In the genomic region with DNA sequence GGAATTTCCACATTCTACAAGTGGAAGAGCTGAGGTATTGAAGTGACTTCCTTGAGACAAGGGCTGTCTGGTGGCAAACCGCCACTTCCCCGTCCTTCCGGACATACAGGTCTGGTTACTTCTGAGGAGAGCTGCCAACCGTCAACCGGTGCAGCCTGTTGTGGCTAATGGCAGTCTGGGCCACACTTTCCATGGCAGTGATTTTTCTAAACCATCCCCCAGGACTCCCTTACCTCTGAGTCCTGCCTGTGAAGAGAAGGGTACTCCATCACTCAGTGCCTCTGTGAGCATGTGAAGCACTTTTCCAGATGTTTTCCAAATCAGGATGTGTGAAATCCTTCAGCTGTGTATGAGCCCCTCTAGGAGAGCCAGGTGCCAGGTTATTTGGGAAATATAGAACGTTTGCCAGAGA, we compare ENCODE assay signal across 11 mouse cellular contexts.
A peak's percentile ranks its signal among the peaks of the same experiment; 100 is the strongest.
DNase-seq lines count a peak whose midpoint lies in the region; ATAC-seq and TF ChIP-seq lines count a peak whose summit lies in the region.
"Had no signal": no experiment of that assay in that cellular context is flagged by ENCODE, and none has a peak within 500 bp of the region (broad histone marks: within the 10 kb centered on the region; RNA-seq: fewer than 3 reads in every experiment).

No protein-coding gene starts in this region.

- H3K4me2 ChIP-seq in neural tube, embryonic 15.5 days = no peak overlapping the region
- H3K4me2 ChIP-seq in lung, postnatal 0 days (replicated peaks; ENCODE audit: low read depth, low read length) = no peak overlapping the region
- no peak overlapping the region for H3K4me2 ChIP-seq in hindbrain, embryonic 13.5 days
- H3K4me2 ChIP-seq: embryonic facial prominence, embryonic 12.5 days; liver, embryonic 13.5 days had no signal

- H3K27me3 ChIP-seq in neural tube, embryonic 15.5 days (replicated peaks) = no peaks in the 10 kb centered on the region
- H3K27me3 ChIP-seq in lung, postnatal 0 days (replicated peaks; ENCODE audit: insufficient read depth, low read length) = no peaks in the 10 kb centered on the region
- H3K27me3 ChIP-seq in hindbrain, embryonic 13.5 days = no peaks in the 10 kb centered on the region
- H3K27me3 ChIP-seq: embryonic facial prominence, embryonic 12.5 days; liver, embryonic 13.5 days had no signal

- peak; percentile 28 for DNase-seq in neural tube, embryonic 10.5 days (ENCODE audit: extremely low spot score, low spot score)
- peak; percentile 38 to 44 for DNase-seq in kidney, adult 8-10 months
- DNase-seq in lung, postnatal 0 days (ENCODE audit: low spot score) = peak; percentile 81
- DNase-seq in urinary bladder, adult 2 months (ENCODE audit: low spot score) = peak; percentile 59
- DNase-seq in thymus, postnatal 4 days = no peak
- DNase-seq in frontal cortex, postnatal 36 days (ENCODE audit: low spot score in 2 of 2) = no peak
- DNase-seq: liver, embryonic 13.5 days had no signal

- peak; percentile 83 for TF ChIP-seq EP300 in lung, postnatal 0 days (IDR thresholded peaks at IDR 0.05)

- H3K36me3 ChIP-seq in neural tube, embryonic 15.5 days = no peaks in the 10 kb centered on the region
- no peaks in the 10 kb centered on the region for H3K36me3 ChIP-seq in lung, postnatal 0 days (ENCODE audit: insufficient read depth, low read length)
- H3K36me3 ChIP-seq in hindbrain, embryonic 13.5 days = no peaks in the 10 kb centered on the region
- H3K36me3 ChIP-seq: embryonic facial prominence, embryonic 12.5 days; hindbrain, embryonic 10.5 days; liver, embryonic 13.5 days had no signal

- H3K9ac ChIP-seq in neural tube, embryonic 15.5 days (replicated peaks) = no peak overlapping the region
- no peak overlapping the region for H3K9ac ChIP-seq in lung, postnatal 0 days (replicated peaks; ENCODE audit: low read depth)
- H3K9ac ChIP-seq in hindbrain, embryonic 13.5 days = no peak overlapping the region
- H3K9ac ChIP-seq: embryonic facial prominence, embryonic 12.5 days; liver, embryonic 13.5 days had no signal

- no peak for ATAC-seq in neural tube, embryonic 15.5 days (ENCODE audit: low FRiP score)
- ATAC-seq in lung, postnatal 0 days = peak; percentile 87
- ATAC-seq in hindbrain, embryonic 13.5 days (ENCODE audit: low FRiP score) = no peak

- no peaks in the 10 kb centered on the region for H3K9me3 ChIP-seq in neural tube, embryonic 15.5 days (replicated peaks)
- no peaks in the 10 kb centered on the region for H3K9me3 ChIP-seq in lung, postnatal 0 days (ENCODE audit: low read length)
- H3K9me3 ChIP-seq in hindbrain, embryonic 13.5 days = no peaks in the 10 kb centered on the region
- H3K9me3 ChIP-seq: embryonic facial prominence, embryonic 12.5 days; hindbrain, embryonic 10.5 days; liver, embryonic 13.5 days had no signal

- H3K4me1 ChIP-seq in neural tube, embryonic 15.5 days = peaks cover 8% of the 10 kb centered on the region
- no peaks in the 10 kb centered on the region for H3K4me1 ChIP-seq in lung, postnatal 0 days (ENCODE audit: insufficient read depth, low read depth, low read length)
- no peaks in the 10 kb centered on the region for H3K4me1 ChIP-seq in hindbrain, embryonic 13.5 days (replicated peaks)
- H3K4me1 ChIP-seq: embryonic facial prominence, embryonic 12.5 days; hindbrain, embryonic 10.5 days; liver, embryonic 13.5 days had no signal

- no peak for TF ChIP-seq CTCF in lung, postnatal 0 days (IDR thresholded peaks at IDR 0.05)

- no peak overlapping the region for H3K27ac ChIP-seq in neural tube, embryonic 15.5 days (replicated peaks)
- no peak overlapping the region for H3K27ac ChIP-seq in lung, postnatal 0 days (ENCODE audit: low read length)
- H3K27ac ChIP-seq in hindbrain, embryonic 13.5 days = no peak overlapping the region
- H3K27ac ChIP-seq: embryonic facial prominence, embryonic 12.5 days; hindbrain, embryonic 10.5 days; liver, embryonic 13.5 days had no signal

- 84% methylated on average over 6 of the region's 6 CpGs for WGBS in neural tube, embryonic 15.5 days
- 37% methylated on average over 6 of the region's 6 CpGs for WGBS in lung, postnatal 0 days
- 76% methylated on average over 6 of the region's 6 CpGs for WGBS in hindbrain, embryonic 13.5 days

- no peak overlapping the region for H3K4me3 ChIP-seq in neural tube, embryonic 15.5 days (replicated peaks)
- H3K4me3 ChIP-seq in lung, postnatal 0 days (ENCODE audit: low read depth, low read length) = no peak overlapping the region
- no peak overlapping the region for H3K4me3 ChIP-seq in hindbrain, embryonic 13.5 days
- H3K4me3 ChIP-seq: embryonic facial prominence, embryonic 12.5 days; hindbrain, embryonic 10.5 days; liver, embryonic 13.5 days had no signal

Comparison
In these comparisons a context has a peak if more than half of its experiments do, and no peak if none do; other contexts are left out.
1. DNase-seq: peak in neural tube, embryonic 10.5 days (single experiment), kidney, adult 8-10 months (2 of 2), lung, postnatal 0 days (single experiment) and urinary bladder, adult 2 months (single experiment); none in thymus, postnatal 4 days (single experiment) and frontal cortex, postnatal 36 days (0 of 2).